Mouse (Mus musculus) megakaryocyte-erythroid progenitor cell, adult 5-6 weeks (primary cell): ENCODE results near the gene Ribc1. TPM values are rescaled to one million over a fixed set of nuclear protein-coding genes. Genes with fewer than 3 reads are reported as not detected.
A peak's percentile ranks its signal among the peaks of the same experiment; 100 is the strongest.

ENCODE experiments used
- ATAC-seq: replicated peaks from 2 replicates; pipeline ENCODE4 v1.8.0; 2016; ENCODE audit warnings: mild to moderate bottlenecking, inconsistent platforms; ENCODE audit not compliant: severe bottlenecking, poor library complexity, low FRiP score, low TSS enrichment
- total RNA-seq, 2 experiments: library from RNA; stranded (forward) in 1 of 2; stranded (reverse) in 1 of 2; fragments of 200-1000, 215-1000 nt in 1 of 2; fragments of >200 nt in 1 of 2; fragmentation: Nextera tagmentation in 1 of 2; gene quantifications; 2 replicates each; pipeline ENCODE4 v1.2.3; 2014 to 2017

Gene Ribc1
- total RNA-seq (2014; fragmentation: Nextera tagmentation) (2.2 and 2.8 TPM in 2 replicates), total RNA-seq (2017) (3.0 and 4.3 TPM in 2 replicates)

- peak; percentile 89 for ATAC-seq
Measured at GRCm38 (mm10) chrX:152016151-152017145, at the start of gene Ribc1, which contains the start of gene Smc1a. Gene Ribc1 (minus strand): TSS chrX:152016295. Gene Smc1a (plus strand): TSS chrX:152016428.

- no peak for ATAC-seq
Measured at GRCm38 (mm10) chrX:152065674-152066073, 49.6 kb upstream of the Ribc1 start.

- ATAC-seq: no peak
Measured at GRCm38 (mm10) chrX:152054094-152054493, 38.0 kb upstream of the Ribc1 start.

- ATAC-seq: no peak
Measured at GRCm38 (mm10) chrX:152052546-152052945, 36.5 kb upstream of the Ribc1 start.

- no peak for ATAC-seq
Measured at GRCm38 (mm10) chrX:152047230-152047629, 31.1 kb upstream of the Ribc1 start.

GRCm38 (mm10) chrX:152039865-152040264, 23.8 kb upstream of the Ribc1 start:
- peak; percentile 98 for ATAC-seq

- ATAC-seq: peak; percentile 51
Measured at GRCm38 (mm10) chrX:152019294-152019693, 3.2 kb upstream of the Ribc1 start.

- no peak for ATAC-seq
Measured at GRCm38 (mm10) chrX:152017186-152017585, 1.1 kb upstream of the Ribc1 start.

- 0 out of 2 replicates have a peak, but pooled peaks have one; percentile 22 for ATAC-seq
Measured at GRCm38 (mm10) chrX:152015752-152016150, 344 bp downstream of the Ribc1 start.

GRCm38 (mm10) chrX:152007863-152008262, 8.2 kb downstream of the Ribc1 start:
- ATAC-seq: no peak

GRCm38 (mm10) chrX:152002865-152003264, 13.2 kb downstream of the Ribc1 start:
- ATAC-seq: no peak

- peak; percentile 100 for ATAC-seq
Measured at GRCm38 (mm10) chrX:152001737-152002710, 14.1 kb downstream of the Ribc1 start, which contains the start of gene Hsd17b10. Gene Hsd17b10 (plus strand): TSS chrX:152001845.

- ATAC-seq: peak; percentile 23; the same call in 1 of the 2 replicates
Measured at GRCm38 (mm10) chrX:152001182-152001684, 14.9 kb downstream of the Ribc1 start.

GRCm38 (mm10) chrX:151999006-151999710, 16.9 kb downstream of the Ribc1 start:
- no peak for ATAC-seq

Other genes with a start within 250 kb of the Ribc1 start
- gene Huwe1, start 215.5 kb downstream of the Ribc1 start, total RNA-seq (2014; fragmentation: Nextera tagmentation): 211 and 269 TPM in 2 replicates
- gene Huwe1, start 215.5 kb downstream of the Ribc1 start, total RNA-seq (2017): 136 and 162 TPM in 2 replicates
- 95.2 and 96.7 TPM in 2 replicates for gene Hsd17b10, start 14.4 kb downstream of the Ribc1 start, total RNA-seq (2014; fragmentation: Nextera tagmentation)
- gene Hsd17b10, start 14.4 kb downstream of the Ribc1 start, total RNA-seq (2017): 109 and 115 TPM in 2 replicates
- 127 and 155 TPM in 2 replicates for gene Smc1a, start 133 bp upstream of the Ribc1 start, total RNA-seq (2014; fragmentation: Nextera tagmentation)
- 317 and 323 TPM in 2 replicates for gene Smc1a, start 133 bp upstream of the Ribc1 start, total RNA-seq (2017)
- gene Iqsec2, start 128.0 kb upstream of the Ribc1 start, total RNA-seq (2014; fragmentation: Nextera tagmentation): 0.62 and 1.6 TPM in 2 replicates
- 1.6 and 2.2 TPM in 2 replicates for gene Iqsec2, start 128.0 kb upstream of the Ribc1 start, total RNA-seq (2017)
- gene Kdm5c, start 216.7 kb upstream of the Ribc1 start, total RNA-seq (2014; fragmentation: Nextera tagmentation): 38.5 and 58.0 TPM in 2 replicates
- gene Kdm5c, start 216.7 kb upstream of the Ribc1 start, total RNA-seq (2017): 45.7 and 48.0 TPM in 2 replicates